Mouse (Mus musculus) Patski (cell line): ENCODE results near the gene Eml6. TPM values are rescaled to one million over a fixed set of nuclear protein-coding genes. Genes with fewer than 3 reads are reported as not detected.
"Not testable (repeated sequence)": the region's sequence is repeated elsewhere in the genome, so short reads cannot be mapped to it uniquely, and the experiment has no call there.

Experiments
- ATAC-seq: fragments of 100-300 bp; one replicate; pipeline ENCODE4 v1.8.0; 2021
- CTCF ChIA-PET: fragments of 350-600 bp; sonication (Branson Sonifier 250); formaldehyde crosslinking; loops from one replicate; lab custom pipeline; 2022; ENCODE audit warnings: inconsistent platforms; lab: Charles Lee
- POLR2A ChIA-PET: fragments of 350-600 bp; sonication (Branson Sonifier 250); formaldehyde crosslinking; loops from one replicate; lab custom pipeline; 2022; ENCODE audit warnings: antibody characterized with exemption, inconsistent platforms; lab: Charles Lee
- DNase-seq: peaks from one replicate; pipeline ENCODE4 v3.0.0-alpha.2; 2011; ENCODE audit warnings: low read depth, low spot score
- H3K27me3 ChIP-seq: fragments of 371-371 bp; one replicate; pipeline ENCODE4 v1.5.1; 2021
- CTCF ChIP-seq: fragments of 100-300 bp; IDR thresholded peaks from one replicate; pipeline ENCODE4 v1.5.1; 2021
- in situ Hi-C: fragments of 300-500 bp; cut with MboI; formaldehyde crosslinking; loops from 3 replicates; pipeline ENCODE4 v1.11.1; 2018; ENCODE audit warnings: low pct_unique_long_range_greater_than_20kb, mixed read lengths
- polyA plus RNA-seq: library from polyadenylated mRNA; unstranded; gene quantifications from one replicate; pipeline ENCODE4 v1.2.3, GENCODE M21; 2021

Gene Eml6
- polyA plus RNA-seq, 1 experiment from 2014 or later, result 2.7 TPM

- ATAC-seq (no peak), DNase-seq (no peak)
- no peaks in the 10 kb centered on the region for H3K27me3 ChIP-seq
- ChIA-PET CTCF (no interaction called here), POLR2A (no interaction called here)
- TF ChIP-seq CTCF, result no peak
- in situ Hi-C loops, result no loop called here
Measured at GRCm38 (mm10) chr11:29909330-29909729, 116.5 kb downstream of the Eml6 start.

- in situ Hi-C loops, result loop anchor here (10.0 kb wide), 2 partner anchors 310 to 610 kb away; no protein-coding TSS in a partner anchor
- CTCF ChIA-PET, result interaction anchor here (0.6 to 1.6 kb wide), 7 partner anchors 11 to 169 kb away, joined by 3 to 5 read pairs (median 4); no protein-coding TSS in a partner anchor
- ATAC-seq (peak; percentile 71), DNase-seq (peak; percentile 10)
- H3K27me3 ChIP-seq, result no peaks in the 10 kb centered on the region
- TF ChIP-seq CTCF, result peak; percentile 90
- POLR2A ChIA-PET, result no interaction called here
Measured at GRCm38 (mm10) chr11:29885160-29885559, 140.7 kb downstream of the Eml6 start.

GRCm38 (mm10) chr11:29884355-29884754, 141.5 kb downstream of the Eml6 start:
- ChIA-PET POLR2A (no interaction called here), CTCF (interaction anchor here (0.7 to 1.6 kb wide), 5 partner anchors 10 to 67 kb away, joined by 3 to 5 read pairs (median 4); no protein-coding TSS in a partner anchor)
- in situ Hi-C loops, result loop anchor here (5.0 to 10.0 kb wide), 3 partner anchors 172 to 610 kb away; no protein-coding TSS in a partner anchor
- TF ChIP-seq CTCF, result no peak
- no peak for DNase-seq
- no peak for ATAC-seq
- no peaks in the 10 kb centered on the region for H3K27me3 ChIP-seq

- TF ChIP-seq CTCF, result no peak
- in situ Hi-C loops, result loop anchor here (5.0 to 10.0 kb wide), 3 partner anchors 171 to 608 kb away; no protein-coding TSS in a partner anchor
- no peaks in the 10 kb centered on the region for H3K27me3 ChIP-seq
- POLR2A ChIA-PET, result no interaction called here
- ATAC-seq (no peak), DNase-seq (no peak)
- CTCF ChIA-PET, result no interaction called here
Measured at GRCm38 (mm10) chr11:29883024-29883423, 142.8 kb downstream of the Eml6 start.

GRCm38 (mm10) chr11:29879641-29880040, 146.2 kb downstream of the Eml6 start:
- POLR2A ChIA-PET, result no interaction called here
- in situ Hi-C loops, result loop anchor here (5.0 to 10.0 kb wide), 3 partner anchors 167 to 605 kb away; no protein-coding TSS in a partner anchor
- DNase-seq (no peak), ATAC-seq (peak; percentile 54)
- no peak for TF ChIP-seq CTCF
- CTCF ChIA-PET, result interaction anchor here (1.0 to 1.1 kb wide), 2 partner anchors 18 to 165 kb away, joined by 3 to 5 read pairs; no protein-coding TSS in a partner anchor
- H3K27me3 ChIP-seq, result no peaks in the 10 kb centered on the region

GRCm38 (mm10) chr11:29877981-29878380, 147.9 kb downstream of the Eml6 start:
- ChIA-PET POLR2A (no interaction called here), CTCF (interaction anchor here (1.3 to 2.0 kb wide), 2 partner anchors 16 to 610 kb away, joined by 3 to 8 read pairs; no protein-coding TSS in a partner anchor)
- no peaks in the 10 kb centered on the region for H3K27me3 ChIP-seq
- in situ Hi-C loops, result no loop called here
- no peak for TF ChIP-seq CTCF
- no peak for ATAC-seq
- DNase-seq, result no peak

GRCm38 (mm10) chr11:29877280-29877679, 148.6 kb downstream of the Eml6 start:
- H3K27me3 ChIP-seq, result no peaks in the 10 kb centered on the region
- DNase-seq (no peak), ATAC-seq (no peak)
- in situ Hi-C loops, result no loop called here
- no peak for TF ChIP-seq CTCF
- POLR2A ChIA-PET, result no interaction called here
- CTCF ChIA-PET, result interaction anchor here (2.0 kb wide), 1 partner anchor 15 kb away, joined by 8 read pairs; no protein-coding TSS in a partner anchor

GRCm38 (mm10) chr11:29874781-29875180, 151.1 kb downstream of the Eml6 start:
- ATAC-seq, DNase-seq, POLR2A ChIA-PET, H3K27me3 ChIP-seq, in situ Hi-C loops: not testable (repeated sequence)
- CTCF ChIA-PET, result interaction anchor here (1.4 kb wide), 1 partner anchor 10 kb away, joined by 5 read pairs; no protein-coding TSS in a partner anchor

- DNase-seq, result no peak
- no peak for TF ChIP-seq CTCF
- ATAC-seq, result no peak
- ChIA-PET POLR2A (no interaction called here), CTCF (no interaction called here)
- H3K27me3 ChIP-seq, result no peaks in the 10 kb centered on the region
- in situ Hi-C loops, result no loop called here
Measured at GRCm38 (mm10) chr11:29870174-29870573, 155.7 kb downstream of the Eml6 start.

- DNase-seq (no peak), ATAC-seq (no peak)
- in situ Hi-C loops, result no loop called here
- CTCF ChIA-PET, result interaction anchor here (1.3 kb wide), 1 partner anchor 22 kb away, joined by 3 read pairs; no protein-coding TSS in a partner anchor
- no peaks in the 10 kb centered on the region for H3K27me3 ChIP-seq
- POLR2A ChIA-PET, result interaction anchor here (0.7 kb wide), 1 partner anchor 317 kb away, joined by 5 read pairs; the partner anchor contains the start of gene Clhc1
- TF ChIP-seq CTCF, result no peak
Measured at GRCm38 (mm10) chr11:29864269-29864668, 161.6 kb downstream of the Eml6 start.

GRCm38 (mm10) chr11:29861750-29862397, 164.0 kb downstream of the Eml6 start:
- DNase-seq, result no peak
- H3K27me3 ChIP-seq, result no peaks in the 10 kb centered on the region
- ChIA-PET CTCF (interaction anchor here (1.0 to 2.3 kb wide), 12 partner anchors 10 to 294 kb away, joined by 3 to 15 read pairs (median 5); no protein-coding TSS in a partner anchor), POLR2A (no interaction called here)
- ATAC-seq, result peak; percentile 82
- TF ChIP-seq CTCF, result peak; percentile 74
- in situ Hi-C loops, result no loop called here
